Mouse (Mus musculus) MEL (cell line): ENCODE measurements around the gene Vsig10l. TPM values are rescaled to one million over a fixed set of nuclear protein-coding genes. Genes with fewer than 3 reads are reported as not detected.

Experiments
- DNase-seq: peaks from one replicate; pipeline ENCODE4 v3.0.0; 2011; ENCODE audit warnings: low read depth, low spot score
- H3K27ac ChIP-seq: 2 replicates; pipeline ENCODE4 v1.5.1; 2012; ENCODE audit warnings: low read depth, mild to moderate bottlenecking, control low read depth, low read length, moderate library complexity; ENCODE audit not compliant: control insufficient read depth
- H3K27me3 ChIP-seq, 2 experiments: fragments of 150-350 bp in 1 of 2; sonication (generic) in 1 of 2; 2 replicates each; pipeline ENCODE4 v1.6.1; 2012; ENCODE audit warnings: low read length in 2 of 2, mild to moderate bottlenecking in 2 of 2, improper control_type of control experiment in 1 of 2, moderate library complexity in 1 of 2; ENCODE audit not compliant: insufficient read depth in 2 of 2, control insufficient read depth in 1 of 2
- H3K36me3 ChIP-seq, 2 experiments: 2 replicates each; pipeline ENCODE4 v1.6.1; 2012 to 2014; ENCODE audit warnings: low read length in 2 of 2, improper control_type of control experiment in 1 of 2, inconsistent platforms in 1 of 2, mild to moderate bottlenecking in 1 of 2; ENCODE audit not compliant: insufficient read depth in 2 of 2, control insufficient read depth in 1 of 2
- H3K4me1 ChIP-seq, 2 experiments: fragments of 150-350 bp in 1 of 2; sonication (generic) in 1 of 2; 2 replicates each; pipeline ENCODE4 v1.6.1; 2012; ENCODE audit warnings: low read length in 2 of 2, improper control_type of control experiment in 1 of 2, mild to moderate bottlenecking in 1 of 2; ENCODE audit not compliant: insufficient read depth in 2 of 2, control insufficient read depth in 1 of 2
- H3K4me3 ChIP-seq, 2 experiments: fragments of 150-350 bp in 1 of 2; sonication (generic) in 1 of 2; 2 replicates each; pipeline ENCODE4 v1.5.1; 2012; ENCODE audit warnings: low read depth in 2 of 2, low read length in 2 of 2, mild to moderate bottlenecking in 2 of 2, moderate library complexity in 2 of 2, control low read depth in 1 of 2, improper control_type of control experiment in 1 of 2; ENCODE audit not compliant: control insufficient read depth in 1 of 2, insufficient read depth in 1 of 2
- H3K79me2 ChIP-seq: 2 replicates; pipeline ENCODE4 v1.6.1; 2012; ENCODE audit warnings: mild to moderate bottlenecking, low read length, moderate library complexity; ENCODE audit not compliant: control insufficient read depth, poor library complexity, insufficient read depth
- H3K9ac ChIP-seq: 2 replicates; pipeline ENCODE4 v1.6.1; 2012; ENCODE audit warnings: low read depth, mild to moderate bottlenecking, control low read depth, low read length, moderate library complexity; ENCODE audit not compliant: control insufficient read depth, poor library complexity, severe bottlenecking
- H3K9me3 ChIP-seq: fragments of 150-350 bp; sonication (generic); replicated peaks from 2 replicates; pipeline ENCODE4 v1.6.1; 2012; ENCODE audit warnings: mild to moderate bottlenecking, low read length, improper control_type of control experiment, moderate library complexity; ENCODE audit not compliant: insufficient read depth
- BHLHE40 ChIP-seq: IDR thresholded peaks from 2 replicates; pipeline ENCODE4 v1.6.1; 2012; ENCODE audit warnings: low read depth, mild to moderate bottlenecking, inconsistent platforms, low read length, improper control_type of control experiment, borderline replicate concordance
- CTCF ChIP-seq, 3 experiments: IDR thresholded peaks in 2 of 3; conservative IDR thresholded peaks in 1 of 3; 2 replicates each; pipeline ENCODE4 v1.5.1; 2011 to 2012; ENCODE audit warnings: low read length in 3 of 3, low read depth in 2 of 3, mild to moderate bottlenecking in 2 of 3, improper control_type of control experiment in 1 of 3, inconsistent platforms in 1 of 3, mixed read lengths in 1 of 3, moderate library complexity in 1 of 3; ENCODE audit not compliant: control insufficient read depth in 1 of 3, insufficient read depth in 1 of 3, poor library complexity in 1 of 3, severe bottlenecking in 1 of 3
- E2F4 ChIP-seq: IDR thresholded peaks from 2 replicates; pipeline ENCODE4 v1.6.1; 2011; ENCODE audit warnings: low read depth, low read length, improper control_type of control experiment, borderline replicate concordance
- ELF1 ChIP-seq: IDR thresholded peaks from 2 replicates; pipeline ENCODE4 v1.6.1; 2014; ENCODE audit warnings: low read depth, mild to moderate bottlenecking, inconsistent platforms, low read length, improper control_type of control experiment, moderate library complexity
- ETS1 ChIP-seq: IDR thresholded peaks from 2 replicates; pipeline ENCODE4 v1.6.1; 2012; ENCODE audit warnings: low read depth, mild to moderate bottlenecking, inconsistent platforms, low read length, improper control_type of control experiment, moderate library complexity
- GABPA ChIP-seq: IDR thresholded peaks from 2 replicates; pipeline ENCODE4 v1.6.1; 2012; ENCODE audit warnings: low read depth, mild to moderate bottlenecking, inconsistent platforms, low read length, improper control_type of control experiment, moderate library complexity
- HCFC1 ChIP-seq: IDR thresholded peaks from 2 replicates; pipeline ENCODE4 v1.6.1; 2012; ENCODE audit warnings: low read depth, mild to moderate bottlenecking, inconsistent platforms, low read length, improper control_type of control experiment, moderate library complexity
- KAT2A ChIP-seq: conservative IDR thresholded peaks from 2 replicates; pipeline ENCODE4 v1.6.1; 2012; ENCODE audit warnings: low read depth, low read length, improper control_type of control experiment, inconsistent platforms
- MAZ ChIP-seq: IDR thresholded peaks from 2 replicates; pipeline ENCODE4 v1.6.1; 2012; ENCODE audit warnings: low read depth, mild to moderate bottlenecking, inconsistent platforms, low read length, improper control_type of control experiment
- MXI1 ChIP-seq: IDR thresholded peaks from 2 replicates; pipeline ENCODE4 v1.6.1; 2011; ENCODE audit warnings: mild to moderate bottlenecking, low read depth, low read length, improper control_type of control experiment
- MYC ChIP-seq: IDR thresholded peaks from 2 replicates; pipeline ENCODE4 v1.6.1; 2011; ENCODE audit warnings: low read depth, mild to moderate bottlenecking, low read length, improper control_type of control experiment, moderate library complexity
- NELFE ChIP-seq: IDR thresholded peaks from 2 replicates; pipeline ENCODE4 v1.6.1; 2011; ENCODE audit warnings: low read depth, low read length, improper control_type of control experiment
- NRF1 ChIP-seq: IDR thresholded peaks from 2 replicates; pipeline ENCODE4 v1.6.1; 2014; ENCODE audit warnings: low read depth, mild to moderate bottlenecking, inconsistent platforms, low read length, improper control_type of control experiment, moderate library complexity; ENCODE audit not compliant: poor library complexity, insufficient read depth, severe bottlenecking
- POLR2AphosphoS2 ChIP-seq: IDR thresholded peaks from 2 replicates; pipeline ENCODE4 v1.6.1; 2011; ENCODE audit warnings: low read length, improper control_type of control experiment
- POLR2AphosphoS5 ChIP-seq: IDR thresholded peaks from 2 replicates; pipeline ENCODE4 v1.6.1; 2012; ENCODE audit warnings: low read depth, borderline replicate concordance, mild to moderate bottlenecking, inconsistent platforms, low read length, moderate library complexity, mixed read lengths
- SMC3 ChIP-seq: IDR thresholded peaks from 2 replicates; pipeline ENCODE4 v1.6.1; 2011; ENCODE audit warnings: low read depth, low read length, improper control_type of control experiment
- TBP ChIP-seq: IDR thresholded peaks from 2 replicates; pipeline ENCODE4 v1.8.0; 2011; ENCODE audit warnings: low read depth, low read length, improper control_type of control experiment
- TCF12 ChIP-seq: IDR thresholded peaks from 2 replicates; pipeline ENCODE4 v1.6.1; 2014; ENCODE audit warnings: low read depth, mild to moderate bottlenecking, inconsistent platforms, low read length, improper control_type of control experiment, moderate library complexity
- UBTF ChIP-seq: IDR thresholded peaks from 2 replicates; pipeline ENCODE4 v1.6.1; 2012; ENCODE audit warnings: low read depth, mild to moderate bottlenecking, inconsistent platforms, low read length, improper control_type of control experiment, moderate library complexity, borderline replicate concordance; ENCODE audit not compliant: insufficient read depth
- USF1 ChIP-seq: IDR thresholded peaks from 2 replicates; pipeline ENCODE4 v1.6.1; 2014; ENCODE audit warnings: low read depth, mild to moderate bottlenecking, inconsistent platforms, low read length, improper control_type of control experiment, moderate library complexity
- USF2 ChIP-seq, 2 experiments: IDR thresholded peaks; 2 replicates each; pipeline ENCODE4 v1.6.1; 2011 to 2012; ENCODE audit warnings: improper control_type of control experiment in 2 of 2, low read length in 2 of 2, borderline replicate concordance in 1 of 2, inconsistent platforms in 1 of 2, low read depth in 1 of 2, mild to moderate bottlenecking in 1 of 2; ENCODE audit not compliant: insufficient read depth in 1 of 2
- ZKSCAN1 ChIP-seq: IDR thresholded peaks from 2 replicates; pipeline ENCODE4 v1.6.1; 2012; ENCODE audit warnings: low read depth, mild to moderate bottlenecking, inconsistent platforms, low read length, improper control_type of control experiment, moderate library complexity
- ZNF384 ChIP-seq: IDR thresholded peaks from 2 replicates; pipeline ENCODE4 v1.6.1; 2012; ENCODE audit warnings: low read depth, mild to moderate bottlenecking, inconsistent platforms, low read length, improper control_type of control experiment
- polyA plus RNA-seq, 2 experiments: library from polyadenylated mRNA; stranded (reverse) in 1 of 2; unstranded in 1 of 2; fragments of >175 nt in 1 of 2; fragments of >200 nt in 1 of 2; gene quantifications; 2 replicates each; pipeline versions ENCODE4 v1.2.1 to v1.2.4; 2012; ENCODE audit warnings: low replicate concordance in 2 of 2, low read depth in 1 of 2; ENCODE audit not compliant: insufficient read length in 2 of 2, insufficient read depth in 1 of 2, missing spikeins in 1 of 2
- total RNA-seq: library from RNA; depleted of rRNA; stranded (reverse); fragments of 300-350 nt; gene quantifications from 2 replicates; pipeline ENCODE4 v1.2.3, GENCODE M21; 2012

Vsig10l gene
- total and polyA plus RNA-seq, 3 experiments: 0.08 to 0.65 TPM; not detected in 1

DNA sequence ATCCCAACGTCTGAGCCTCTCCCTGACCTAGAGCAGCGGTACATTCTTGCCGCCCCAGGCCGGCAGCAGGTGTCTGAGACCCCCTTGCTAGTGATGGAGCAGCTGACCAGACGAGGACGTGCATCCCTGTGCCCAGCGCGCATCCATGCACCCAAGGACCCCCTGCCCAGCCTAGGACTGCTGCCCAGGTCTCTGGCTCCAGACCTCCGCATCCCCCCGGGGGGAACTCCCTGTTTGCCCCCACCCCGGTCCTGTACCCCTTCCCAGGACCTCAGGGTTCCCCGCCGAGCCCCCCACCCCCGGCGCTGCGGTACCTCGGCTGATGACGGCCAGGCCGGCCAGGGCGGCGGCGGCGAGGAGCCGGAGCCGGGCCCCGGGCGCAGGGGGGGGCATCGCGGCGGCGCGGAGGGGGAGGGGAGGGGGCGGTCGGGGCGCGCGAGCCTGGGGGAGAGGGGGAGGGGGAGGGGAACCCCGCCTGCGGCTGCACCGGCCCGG, 26.7 kb downstream of the Vsig10l start, which contains the start of gene Iglon5:
TSS of gene Iglon5 (minus strand) at position 445 of the 495 bp plus-strand sequence.
- H3K9ac ChIP-seq: no peak within 1 kb of the TSS

DNA sequence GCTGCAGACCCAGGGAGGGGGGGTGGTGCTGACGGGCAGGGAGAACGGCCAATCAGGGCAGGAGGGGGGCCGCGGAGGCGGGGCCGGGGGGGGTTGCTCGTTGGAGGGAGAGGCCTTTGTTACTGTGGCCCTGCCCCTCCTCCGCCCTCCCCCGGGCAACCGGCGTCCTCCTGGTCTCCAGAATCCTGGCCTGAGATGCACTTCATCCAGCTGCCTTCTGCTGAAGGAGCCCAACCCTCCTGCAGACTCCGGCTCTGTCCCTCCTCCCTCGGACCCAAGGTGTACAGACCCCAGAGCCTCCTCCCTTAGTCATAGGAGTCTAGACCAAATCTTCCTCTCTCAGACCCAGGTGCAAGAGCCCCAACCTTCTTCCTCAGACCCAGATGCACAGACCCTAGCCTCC, 27.2 kb downstream of the Vsig10l start:
- H3K9ac ChIP-seq: no peak overlapping the region

More for the DNA sequence above, 26.7 kb downstream of the Vsig10l start, which contains the start of gene Iglon5:
- Histone ChIP-seq H3K9me3 (no peaks in the 10 kb centered on the region), H3K27me3 (no peaks in the 10 kb centered on the region), H3K4me3 (no peak within 1 kb of the TSS), H3K36me3 (no peaks in the 10 kb centered on the region), H3K27ac (no peak within 1 kb of the TSS), H3K79me2 (no peaks in the 10 kb centered on the region), H3K4me1 (no peaks in the 10 kb centered on the region)
- no peak for TF ChIP-seq CTCF (IDR thresholded peaks at IDR 0.05 in 2 of 3, conservative IDR thresholded peaks at IDR 0.05 in 1 of 3; ENCODE audit: control insufficient read depth in 1 of 3, insufficient read depth in 1 of 3, low read depth in 2 of 3, low read length in 3 of 3, poor library complexity in 1 of 3, severe bottlenecking in 1 of 3)
- no peak for TF ChIP-seq ZNF384
- no peak for TF ChIP-seq NELFE
- TF ChIP-seq E2F4: no peak
- no peak for TF ChIP-seq SMC3
- TF ChIP-seq MAZ: no peak
- TF ChIP-seq NRF1: no peak
- no peak for TF ChIP-seq ELF1
- no peak for DNase-seq

More for the DNA sequence above, 27.2 kb downstream of the Vsig10l start:
- DNase-seq: no peak
- no peaks in the 10 kb centered on the region for H3K27me3 ChIP-seq
- H3K27ac ChIP-seq: no peak overlapping the region
- no peaks in the 10 kb centered on the region for H3K79me2 ChIP-seq
- H3K36me3 ChIP-seq: no peaks in the 10 kb centered on the region
- no peaks in the 10 kb centered on the region for H3K4me1 ChIP-seq
- TF ChIP-seq ETS1 (no peak), USF2 (IDR thresholded peaks at IDR 0.05; ENCODE audit: borderline replicate concordance in 1 of 2, insufficient read depth in 1 of 2, low read depth in 1 of 2, low read length in 2 of 2) (no peak), KAT2A (no peak), TCF12 (no peak), MXI1 (no peak), MAZ (no peak), MYC (no peak), ZNF384 (no peak), TBP (no peak), HCFC1 (no peak), SMC3 (no peak), BHLHE40 (no peak), POLR2AphosphoS2 (no peak), POLR2AphosphoS5 (no peak), GABPA (no peak), USF1 (no peak), NRF1 (no peak), UBTF (no peak), ZKSCAN1 (no peak)
- H3K4me3 ChIP-seq: no peak overlapping the region
- H3K9me3 ChIP-seq: no peaks in the 10 kb centered on the region
